Mouse (Mus musculus) limb, embryonic 13.5 days (tissue): ENCODE data around the gene Smarce1. TPM values are rescaled to one million over a fixed set of nuclear protein-coding genes. Genes with fewer than 3 reads are reported as not detected.

Experiments used
- ATAC-seq: fragments of 200-750 bp; cut with Nextera tagmentation; 2 replicates; pipeline ENCODE4 v1.8.0; 2017; ENCODE audit warnings: low read depth, moderate number of reproducible peaks, moderate TSS enrichment; ENCODE audit not compliant: low FRiP score
- H3K27ac ChIP-seq: fragments of 300-500 bp; sonication (generic); 2 replicates; pipeline ENCODE4 v1.5.1; 2015; ENCODE audit warnings: inconsistent platforms, mild to moderate bottlenecking, moderate library complexity
- H3K27me3 ChIP-seq: fragments of 300-500 bp; sonication (generic); 2 replicates; pipeline ENCODE4 v1.6.1; 2015; ENCODE audit warnings: mild to moderate bottlenecking, inconsistent platforms
- H3K36me3 ChIP-seq: fragments of 300-500 bp; sonication (generic); 2 replicates; pipeline ENCODE4 v1.6.1; 2015; ENCODE audit warnings: inconsistent platforms, mild to moderate bottlenecking, moderate library complexity
- H3K4me1 ChIP-seq: fragments of 300-500 bp; sonication (generic); 2 replicates; pipeline ENCODE4 v1.6.1; 2015; ENCODE audit warnings: inconsistent platforms
- H3K4me2 ChIP-seq: fragments of 300-500 bp; sonication (generic); replicated peaks from 2 replicates; pipeline ENCODE4 v1.6.1; 2015; ENCODE audit warnings: inconsistent platforms, mild to moderate bottlenecking, moderate library complexity
- H3K4me3 ChIP-seq: fragments of 300-500 bp; sonication (generic); 2 replicates; pipeline ENCODE4 v1.5.1; 2015; ENCODE audit warnings: moderate library complexity, mild to moderate bottlenecking, inconsistent platforms
- H3K9ac ChIP-seq: fragments of 300-500 bp; sonication (generic); 2 replicates; pipeline ENCODE4 v1.6.1; 2015; ENCODE audit warnings: mild to moderate bottlenecking, inconsistent platforms
- H3K9me3 ChIP-seq: fragments of 300-500 bp; sonication (generic); 2 replicates; pipeline ENCODE4 v1.6.1; 2016; ENCODE audit warnings: inconsistent platforms
- WGBS: fragments of 180-500 bp; shearing (Covaris S2); methylation state at CpG from one replicate; pipeline ENCODE4 v1.1.7; 2015; 5-methylcytosine and 5-hydroxymethylcytosine counted together
- polyA plus RNA-seq: library from polyadenylated mRNA; unstranded; fragments of >200 nt; fragmentation: Nextera tagmentation; extraction: Ambion mirVana; gene quantifications from 2 replicates; pipeline ENCODE4 v1.2.1, GENCODE M21; 2015

Gene Smarce1
- polyA plus RNA-seq, 1 experiment from 2014 or later: 327 TPM

DNA sequence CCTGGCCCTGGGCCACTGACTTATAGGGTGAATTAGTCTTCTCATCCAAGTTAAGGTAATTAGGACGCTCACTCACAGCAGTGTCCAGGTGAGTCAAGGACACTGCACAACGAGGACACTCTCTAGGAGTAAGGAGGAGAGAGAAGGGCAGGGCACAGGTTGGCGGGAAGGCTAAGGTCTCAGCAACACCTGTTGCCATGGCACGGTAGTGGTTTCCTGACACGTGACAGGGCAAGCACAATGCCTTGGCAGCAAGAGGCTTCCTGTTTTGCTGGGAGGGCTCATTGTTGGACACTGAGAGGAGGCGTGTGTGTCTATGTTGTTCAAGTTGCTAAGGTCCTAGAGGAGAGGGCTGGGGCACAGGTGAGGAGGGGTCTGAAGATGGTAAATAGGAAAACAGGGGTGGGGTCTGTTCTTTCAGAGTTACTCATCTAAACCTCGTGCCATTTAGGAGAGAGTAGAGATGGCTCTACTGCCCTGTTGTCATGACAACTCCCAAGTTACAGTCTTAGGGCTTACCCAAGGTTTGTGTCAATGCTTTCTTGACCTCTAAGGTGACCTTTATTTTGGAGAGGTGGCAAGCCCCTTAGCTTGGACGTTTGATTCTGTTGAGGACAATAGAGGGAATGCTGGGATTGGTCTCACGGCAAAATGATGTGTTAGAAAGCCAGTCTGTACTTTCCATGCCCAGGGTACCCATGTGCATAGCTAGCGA lies 67.7 kb downstream of the Smarce1 start:
- no peak overlapping the region for H3K27ac ChIP-seq
- no peak overlapping the region for H3K4me3 ChIP-seq
- 81% methylated on average over 10 of the region's 10 CpGs for WGBS
- H3K9me3 ChIP-seq: no peaks in the 10 kb centered on the region
- no peak overlapping the region for H3K4me2 ChIP-seq
- ATAC-seq: no peak
- 0 out of 2 replicates have a peak, but pooled peaks cover 3% of the 10 kb centered on the region for H3K4me1 ChIP-seq
- H3K9ac ChIP-seq: no peak overlapping the region
- no peaks in the 10 kb centered on the region for H3K36me3 ChIP-seq
- H3K27me3 ChIP-seq: no peaks in the 10 kb centered on the region

DNA sequence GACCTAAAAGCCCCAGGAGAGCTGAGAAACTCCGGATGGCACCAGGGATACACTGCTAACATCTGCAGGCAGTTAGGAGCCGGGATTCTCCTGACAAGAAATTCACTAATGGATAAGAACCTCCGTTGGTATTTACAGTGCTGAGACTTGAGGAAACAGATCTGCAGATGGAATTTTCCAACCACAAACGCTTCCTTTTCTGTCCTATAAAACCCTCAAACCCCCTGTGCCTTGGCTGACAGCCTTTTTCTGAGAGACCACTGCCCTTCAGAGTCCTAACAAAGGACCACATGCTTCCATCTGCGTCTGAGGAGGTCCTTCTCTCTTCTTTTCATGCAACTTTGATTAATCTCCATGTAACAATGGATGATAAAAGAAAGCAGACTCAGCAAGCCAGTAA lies 69.2 kb downstream of the Smarce1 start:
- no peaks in the 10 kb centered on the region for H3K36me3 ChIP-seq
- H3K27ac ChIP-seq: no peak overlapping the region
- H3K9ac ChIP-seq: no peak overlapping the region
- 24% methylated on average over 5 of the region's 5 CpGs for WGBS
- no peak overlapping the region for H3K4me3 ChIP-seq
- H3K4me2 ChIP-seq: no peak overlapping the region
- H3K9me3 ChIP-seq: no peaks in the 10 kb centered on the region
- 0 out of 2 replicates have a peak, but pooled peaks cover 3% of the 10 kb centered on the region for H3K4me1 ChIP-seq
- no peaks in the 10 kb centered on the region for H3K27me3 ChIP-seq
- ATAC-seq: no peak

DNA sequence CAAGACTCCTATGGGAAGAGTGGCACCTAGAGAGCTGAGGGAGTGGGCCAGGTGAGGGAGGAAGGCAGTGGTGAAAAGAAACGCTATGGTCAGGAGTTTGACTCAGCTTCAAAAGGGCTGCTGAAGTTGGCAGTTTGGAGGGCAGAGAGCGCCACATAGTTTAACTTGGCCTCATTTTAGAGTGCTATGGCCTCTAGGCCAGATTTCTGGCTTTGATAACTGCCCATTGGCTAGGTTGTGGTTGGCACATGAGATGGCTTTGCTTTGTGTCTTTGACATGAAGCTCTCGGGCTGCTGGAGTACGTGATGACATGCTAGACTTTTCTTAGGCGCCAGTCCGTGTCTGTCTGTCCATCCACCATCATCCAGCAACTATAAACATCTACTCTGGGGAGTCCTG lies 70.6 kb downstream of the Smarce1 start:
- H3K4me3 ChIP-seq: no peak overlapping the region
- 86% methylated on average over 6 of the region's 6 CpGs for WGBS
- H3K36me3 ChIP-seq: no peaks in the 10 kb centered on the region
- H3K27me3 ChIP-seq: no peaks in the 10 kb centered on the region
- H3K4me2 ChIP-seq: no peak overlapping the region
- H3K27ac ChIP-seq: no peak overlapping the region
- 0 out of 2 replicates have a peak, but pooled peaks cover 3% of the 10 kb centered on the region for H3K4me1 ChIP-seq
- ATAC-seq: no peak
- no peaks in the 10 kb centered on the region for H3K9me3 ChIP-seq
- H3K9ac ChIP-seq: no peak overlapping the region

Other genes with a start within 250 kb of the Smarce1 start
- 0.41 and 0.78 TPM in 2 replicates for gene Gjd3, start 248.0 kb downstream of the Smarce1 start, polyA plus RNA-seq
- 270 and 275 TPM in 2 replicates for gene Top2a, start 206.8 kb downstream of the Smarce1 start, polyA plus RNA-seq
- 1,212 and 1,268 TPM in 2 replicates for gene Igfbp4, start 189.8 kb downstream of the Smarce1 start, polyA plus RNA-seq
- 0.55 and 1.2 TPM in 2 replicates for gene Tns4, start 141.7 kb downstream of the Smarce1 start, polyA plus RNA-seq
- 0.39 and 0.83 TPM in 2 replicates for gene Ccr7, start 75.9 kb downstream of the Smarce1 start, polyA plus RNA-seq
- 0.17 and 0.24 TPM in 2 replicates for gene Krt222, start 13.1 kb upstream of the Smarce1 start, polyA plus RNA-seq
- 0.78 and 1.1 TPM in 2 replicates for gene Krt24, start 54.2 kb upstream of the Smarce1 start, polyA plus RNA-seq
- gene Krt25, start 91.9 kb upstream of the Smarce1 start, polyA plus RNA-seq: not detected in 2 replicates
- not detected in 2 replicates for gene Krt26, start 106.9 kb upstream of the Smarce1 start, polyA plus RNA-seq
- gene Krt27, start 120.1 kb upstream of the Smarce1 start, polyA plus RNA-seq: not detected in 2 replicates
- gene Krt28, start 143.9 kb upstream of the Smarce1 start, polyA plus RNA-seq: 0.19 and 0.20 TPM in 2 replicates
- gene Krt10, start 158.3 kb upstream of the Smarce1 start, polyA plus RNA-seq: 29.7 and 30.8 TPM in 2 replicates
- not detected in 2 replicates for gene Krt12, start 191.2 kb upstream of the Smarce1 start, polyA plus RNA-seq
- 0.34 and 0.47 TPM in 2 replicates for gene Krt20, start 207.1 kb upstream of the Smarce1 start, polyA plus RNA-seq